Mouse (Mus musculus): ENCODE results near the gene 4930402H24Rik.

4930402H24Rik gene

DNA sequence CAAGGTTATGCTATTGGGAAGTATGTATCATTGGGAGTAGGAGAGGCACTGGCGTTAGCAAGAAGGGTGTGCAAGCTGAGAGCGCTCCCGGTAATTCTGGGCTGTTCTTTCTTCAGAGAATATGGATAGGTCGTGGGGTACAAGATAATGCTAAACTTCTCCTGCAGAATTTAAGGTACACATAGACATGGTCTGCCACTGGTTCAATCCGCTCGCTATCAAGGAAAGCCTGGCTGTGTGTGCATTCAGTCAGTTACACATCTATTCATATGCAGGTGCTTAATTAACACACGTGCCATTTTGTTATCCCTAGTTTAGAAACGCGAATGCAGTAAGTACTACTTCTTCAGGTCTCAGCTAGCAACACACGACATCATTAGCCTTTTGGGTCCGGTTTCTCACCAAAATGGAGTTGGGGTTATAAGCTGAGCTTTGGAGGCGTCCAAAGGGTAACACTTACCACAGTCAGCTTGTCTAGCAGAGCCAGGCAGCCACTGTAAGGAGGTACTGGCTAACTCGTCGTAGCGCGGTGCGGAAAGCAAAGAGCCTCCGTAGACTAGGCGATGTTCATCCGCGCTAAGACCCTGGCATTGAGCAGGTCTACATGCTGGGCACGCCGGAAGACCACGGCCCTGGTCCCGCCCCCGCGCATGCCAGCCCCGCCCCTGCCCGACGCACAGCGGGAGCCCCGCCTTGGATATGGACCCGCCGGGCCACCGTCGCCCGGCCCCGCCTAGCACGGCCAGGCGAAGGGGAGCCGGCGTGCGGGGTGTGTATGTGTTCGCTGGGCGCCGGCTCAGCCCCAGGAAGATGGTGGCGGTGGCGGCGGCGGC is at the start of gene 4930402H24Rik, which contains the start of gene Atrn:
Gene 4930402H24Rik (minus strand): TSS at position 656 of the 833 bp plus-strand sequence.
Gene Atrn (plus strand): TSS at position 745 of the 833 bp plus-strand sequence.
- DNase-seq: peak; percentile 93 to 96

DNA sequence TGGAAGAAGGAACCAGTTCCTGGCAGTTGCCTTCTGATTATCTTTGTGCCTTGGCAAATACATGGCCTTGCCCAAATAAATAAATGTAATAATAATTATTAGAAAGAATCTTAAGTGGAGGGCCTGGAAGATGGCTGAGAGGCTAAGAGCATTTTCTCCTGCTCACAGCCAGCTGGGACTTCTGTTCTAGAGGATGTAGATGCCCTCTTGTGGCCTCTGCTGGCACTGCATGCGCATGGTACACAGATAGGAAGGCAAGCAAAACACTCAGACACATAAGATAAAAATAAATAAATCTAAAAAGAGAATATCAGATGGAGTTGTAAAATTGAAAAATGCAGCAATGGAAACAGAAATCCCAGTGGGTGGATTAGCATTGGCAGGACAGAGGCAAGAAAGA is 44.3 kb upstream of the 4930402H24Rik start:
- DNase-seq: peak; percentile 89 to 97

DNA sequence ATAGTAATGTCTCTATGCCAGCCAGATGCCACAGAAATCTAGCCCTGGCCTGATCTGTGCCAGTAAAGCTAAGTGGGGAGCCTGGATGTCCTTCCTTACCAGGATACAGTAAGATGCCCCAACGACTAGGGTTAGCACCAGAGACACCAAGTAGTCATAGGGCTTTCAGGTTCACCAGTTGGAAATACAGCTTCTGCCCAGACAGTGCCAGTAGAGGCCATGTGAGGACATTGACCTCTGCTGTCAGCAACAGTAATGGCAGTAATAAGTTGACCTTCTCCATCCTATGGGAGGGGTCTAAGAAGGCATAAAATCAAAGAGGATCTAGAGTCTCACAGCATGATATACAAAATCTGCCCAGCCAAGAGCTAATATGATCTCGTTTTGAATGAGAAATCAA is 43.6 kb upstream of the 4930402H24Rik start:
- peak; percentile 20 to 50 for DNase-seq

DNA sequence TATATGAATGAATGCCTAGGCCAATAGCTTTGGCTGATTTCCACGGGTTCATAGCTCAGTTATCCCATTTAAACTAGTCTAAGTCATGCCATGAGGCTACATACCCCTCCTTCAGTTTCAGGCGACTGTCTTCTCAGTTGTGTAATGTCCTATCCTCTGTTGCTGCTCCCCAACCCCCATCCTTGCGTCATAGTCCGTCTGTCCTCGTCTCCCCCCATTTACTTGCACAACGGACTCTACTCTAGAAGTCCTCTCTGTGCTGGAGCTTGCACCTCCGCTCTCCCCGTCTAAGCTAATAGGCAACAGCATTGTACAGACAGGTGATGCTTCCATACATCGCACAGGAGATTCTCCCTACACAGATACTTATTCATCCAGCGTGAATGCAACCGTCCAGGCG is 26.7 kb upstream of the 4930402H24Rik start:
- no peak for DNase-seq

DNA sequence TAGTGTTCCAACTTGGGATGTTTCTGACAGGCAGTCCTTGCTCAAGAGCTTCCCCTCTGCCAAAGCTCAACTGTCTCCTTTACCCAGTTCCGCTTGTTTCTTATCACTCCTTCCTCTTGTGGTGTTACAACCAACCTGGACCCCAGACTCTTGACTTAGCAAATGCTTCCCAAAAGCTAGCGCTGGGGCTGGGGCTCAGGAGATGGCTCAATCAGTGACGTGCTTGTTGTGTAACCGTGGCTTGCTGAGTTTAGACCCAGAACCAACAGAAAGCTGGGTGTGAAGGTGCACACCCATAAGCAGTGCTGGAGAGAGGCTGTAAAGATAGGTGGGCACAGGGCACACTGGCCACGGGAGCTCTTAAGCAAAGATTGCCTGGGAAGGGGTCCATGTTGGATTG is 23.8 kb upstream of the 4930402H24Rik start:
- no peak for DNase-seq

DNA sequence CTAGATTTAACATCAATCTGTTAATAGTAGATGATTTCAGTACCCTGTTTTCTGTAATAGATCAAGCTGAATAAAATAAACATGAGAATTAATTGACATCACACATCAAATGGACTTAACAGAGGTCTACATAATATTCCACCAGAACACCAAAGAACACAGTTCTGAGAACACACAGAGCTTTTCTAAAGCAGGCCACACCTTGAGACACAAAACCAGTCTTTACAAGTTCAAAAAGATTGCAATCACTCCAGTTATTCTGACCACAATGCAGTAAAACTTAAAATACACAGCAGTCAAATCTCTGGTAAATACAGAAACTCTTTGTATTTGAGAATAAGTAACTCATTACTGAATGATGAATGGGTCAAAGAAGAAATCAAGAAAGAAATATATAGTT is 22.3 kb upstream of the 4930402H24Rik start:
- no peak for DNase-seq

DNA sequence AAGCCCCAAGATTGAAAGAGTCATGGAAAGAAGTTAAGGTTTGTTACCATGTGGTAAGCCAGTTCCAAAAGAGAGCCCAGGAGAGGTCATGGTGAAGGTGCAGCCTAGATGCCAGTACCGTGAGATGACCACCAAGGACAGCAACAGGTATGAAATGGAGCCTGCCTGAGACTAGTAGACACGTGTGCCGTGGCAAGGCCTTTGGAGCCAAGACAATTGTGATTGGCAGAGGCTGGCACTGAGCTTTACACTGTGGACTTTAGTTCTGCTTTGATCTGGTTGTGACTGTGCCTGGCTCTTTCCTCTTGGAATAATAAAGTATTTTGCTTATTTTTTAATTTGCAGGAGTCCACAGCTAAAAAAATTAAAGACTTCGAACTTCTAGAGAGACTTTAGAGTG is 21.8 kb upstream of the 4930402H24Rik start:
- peak; percentile 34 to 65 for DNase-seq

DNA sequence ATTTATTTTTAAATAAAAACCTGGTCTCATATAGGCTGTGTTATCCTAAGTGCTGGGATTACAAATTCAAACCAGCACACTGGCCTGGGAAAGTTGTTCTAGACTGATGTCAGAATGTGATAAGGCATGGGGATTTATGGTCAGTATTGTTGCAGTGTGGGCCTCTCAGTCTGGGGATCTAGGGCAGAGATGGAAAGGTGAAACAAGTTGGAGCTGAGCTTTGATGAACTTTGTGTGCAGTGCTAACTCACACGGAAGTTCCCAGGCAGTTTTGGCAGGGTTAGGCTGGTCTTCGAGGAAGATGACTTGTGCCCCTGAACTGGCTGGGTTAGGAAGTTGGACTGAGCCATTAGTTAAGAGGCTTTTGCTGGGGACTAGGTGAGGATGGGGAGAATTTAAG is 18.7 kb upstream of the 4930402H24Rik start:
- DNase-seq: no peak

DNA sequence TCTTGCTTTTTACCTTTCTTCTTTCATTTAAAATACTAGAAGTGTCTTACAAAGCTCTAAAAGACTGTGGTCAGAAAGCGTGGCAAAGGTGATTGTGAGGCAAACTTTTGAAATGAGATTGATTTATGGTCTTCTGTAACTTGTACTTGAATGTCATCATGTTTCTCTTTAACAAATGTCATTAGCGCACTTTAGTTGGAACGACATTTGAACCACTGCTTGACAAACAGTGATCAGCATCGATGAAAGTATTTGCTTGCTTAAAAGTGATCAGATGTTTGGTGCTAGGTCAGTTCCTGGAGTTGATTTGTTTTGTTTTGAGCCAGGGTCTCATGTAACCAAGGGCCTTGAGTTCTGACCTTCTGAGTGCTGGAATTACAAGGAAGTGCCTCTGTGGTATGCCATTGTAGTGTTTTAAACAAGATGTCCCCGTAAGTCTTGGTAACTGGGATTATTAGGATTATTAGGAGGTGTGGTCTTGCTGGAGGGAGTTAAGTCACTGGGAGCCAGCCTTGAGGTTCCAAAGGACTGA is 12.9 kb upstream of the 4930402H24Rik start:
- no peak for DNase-seq

DNA sequence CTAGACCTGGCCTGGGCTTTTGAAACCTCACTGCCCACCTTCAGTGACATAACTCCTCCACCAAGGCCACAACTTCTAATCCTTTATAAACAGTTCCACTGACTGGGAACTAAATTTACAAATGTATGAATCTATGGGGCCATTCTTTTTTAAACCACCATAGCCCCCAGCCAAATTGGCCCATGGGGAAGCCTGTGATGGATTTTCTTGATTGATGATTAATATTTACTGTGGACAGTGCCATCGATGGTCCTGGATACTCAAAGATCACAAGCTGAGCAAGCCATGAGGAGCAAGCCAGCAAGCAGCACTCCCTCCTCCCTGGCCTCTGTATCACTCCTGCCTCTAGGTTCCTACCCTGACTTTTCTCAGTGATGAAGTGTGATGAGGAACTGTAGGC is 11.5 kb upstream of the 4930402H24Rik start:
- DNase-seq: no peak

DNA sequence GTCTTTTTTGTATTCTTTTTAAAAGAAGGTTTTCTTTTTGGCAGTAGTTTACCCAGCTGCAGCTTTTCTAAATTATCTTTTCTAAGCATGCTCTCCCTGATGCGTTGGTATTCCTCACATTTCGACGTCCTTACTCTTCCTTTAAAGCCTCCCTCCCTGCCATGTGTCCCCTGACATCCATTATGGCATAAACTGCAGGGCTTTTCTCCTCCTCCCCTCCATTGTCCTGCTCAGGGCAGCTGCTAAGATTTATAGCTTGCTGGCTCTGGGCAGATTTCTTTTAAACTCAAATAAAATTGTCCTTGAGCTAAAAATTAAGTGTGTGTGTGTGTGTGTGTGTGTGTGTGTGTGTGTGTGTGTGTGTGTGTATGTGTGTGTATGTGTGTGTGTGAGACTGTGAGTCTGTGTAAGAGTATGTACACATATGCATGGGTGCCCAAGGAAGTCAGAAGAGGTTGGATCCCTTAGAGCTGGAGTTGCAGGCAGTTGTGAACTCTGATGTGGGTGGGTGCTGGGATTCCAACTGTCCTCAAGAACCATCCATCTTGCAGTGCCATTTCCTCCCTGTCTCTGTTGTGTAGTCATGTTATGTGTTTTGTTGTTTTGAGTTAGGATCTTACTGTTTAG is 10.4 kb upstream of the 4930402H24Rik start:
- no peak for DNase-seq

DNA sequence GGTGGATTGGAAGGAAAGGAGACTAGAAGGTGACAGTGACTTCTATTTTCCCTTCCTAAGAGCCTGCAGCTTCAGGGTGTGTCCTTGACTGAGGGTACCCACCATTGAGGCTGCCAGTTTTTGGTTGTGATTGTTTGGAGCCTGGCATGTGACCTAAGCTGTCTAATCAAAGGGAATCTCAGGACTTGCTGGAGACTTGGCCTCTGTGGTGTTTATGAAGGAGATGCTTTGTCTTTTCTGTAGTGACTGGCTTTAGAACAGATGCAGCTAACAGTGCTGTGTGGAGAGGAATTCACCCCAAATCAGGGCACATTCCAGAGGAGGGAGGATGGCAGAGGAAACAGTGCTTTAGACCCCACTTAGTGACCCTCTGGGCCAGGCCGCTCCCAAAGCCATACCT is 8.7 kb upstream of the 4930402H24Rik start:
- DNase-seq: no peak

DNA sequence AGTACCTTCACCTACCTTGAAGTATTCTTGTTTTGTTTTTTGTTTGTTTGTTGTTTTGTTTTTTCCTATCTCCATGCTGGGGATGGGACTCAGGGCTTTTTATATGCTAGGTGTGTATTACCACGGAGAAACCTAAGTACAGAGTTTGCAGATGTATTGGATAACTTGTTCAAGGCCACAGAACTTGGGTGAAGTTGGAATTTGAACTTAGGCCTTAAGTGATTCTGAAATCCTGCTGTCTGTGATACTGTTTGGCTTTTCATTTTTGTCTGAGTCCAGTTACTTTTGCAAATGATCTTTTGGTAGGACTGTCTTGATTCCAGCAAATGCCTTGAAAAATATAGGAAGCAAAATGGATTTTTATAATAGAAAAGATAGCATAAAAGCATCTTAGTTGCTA is 5.5 kb upstream of the 4930402H24Rik start:
- DNase-seq: no peak

DNA sequence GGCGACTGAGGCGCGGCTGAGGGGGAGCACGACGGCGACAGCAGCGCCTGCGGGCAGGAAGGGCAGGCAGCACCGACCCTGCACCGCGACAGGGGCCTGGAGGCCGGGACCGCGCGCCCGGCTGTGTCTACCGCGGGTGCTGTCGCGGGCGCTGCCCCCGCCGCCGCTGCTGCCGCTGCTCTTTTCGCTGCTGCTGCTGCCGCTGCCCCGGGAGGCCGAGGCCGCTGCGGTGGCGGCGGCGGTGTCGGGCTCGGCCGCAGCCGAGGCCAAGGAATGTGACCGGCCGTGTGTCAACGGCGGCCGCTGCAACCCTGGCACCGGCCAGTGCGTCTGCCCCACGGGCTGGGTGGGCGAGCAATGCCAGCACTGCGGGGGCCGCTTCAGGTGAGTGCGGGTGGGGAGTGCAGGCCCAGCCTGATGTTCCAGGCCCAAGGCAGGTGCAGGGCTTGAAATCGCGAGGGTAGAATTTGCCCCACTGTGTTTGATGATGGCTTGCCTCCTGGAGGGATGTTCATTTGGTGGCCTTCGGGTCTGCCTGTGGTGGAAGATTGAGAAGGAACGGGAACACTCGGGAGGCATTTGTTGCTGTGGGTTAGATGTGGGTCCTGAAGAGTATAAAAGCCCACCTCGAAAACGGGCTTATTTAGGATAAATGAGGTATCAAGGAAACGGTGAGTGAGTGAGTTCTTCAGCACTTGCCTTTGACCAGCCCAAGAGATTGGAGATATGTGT is 544 bp upstream of the 4930402H24Rik start:
- peak; percentile 13 to 58 for DNase-seq

DNA sequence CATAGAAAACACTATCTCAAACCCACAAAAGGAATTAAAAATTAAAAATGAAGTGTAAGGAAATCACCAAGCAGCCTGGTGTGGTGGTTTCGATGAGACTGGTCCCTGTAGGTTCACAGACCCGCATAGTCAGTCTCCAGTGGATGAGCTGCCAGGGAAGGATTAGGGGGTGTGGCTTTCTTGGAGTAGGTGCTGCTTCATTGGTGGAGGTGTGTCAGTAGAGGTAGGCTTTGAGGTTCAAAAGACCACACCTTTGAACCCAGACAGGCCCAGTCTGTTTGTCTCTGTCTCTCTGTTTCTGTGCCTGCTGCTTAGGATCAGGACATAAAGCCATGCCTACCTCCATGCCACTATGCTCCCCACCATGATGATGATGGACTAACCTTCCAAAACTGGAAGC is 7.4 kb downstream of the 4930402H24Rik start:
- DNase-seq: peak; percentile 8 to 38

DNA sequence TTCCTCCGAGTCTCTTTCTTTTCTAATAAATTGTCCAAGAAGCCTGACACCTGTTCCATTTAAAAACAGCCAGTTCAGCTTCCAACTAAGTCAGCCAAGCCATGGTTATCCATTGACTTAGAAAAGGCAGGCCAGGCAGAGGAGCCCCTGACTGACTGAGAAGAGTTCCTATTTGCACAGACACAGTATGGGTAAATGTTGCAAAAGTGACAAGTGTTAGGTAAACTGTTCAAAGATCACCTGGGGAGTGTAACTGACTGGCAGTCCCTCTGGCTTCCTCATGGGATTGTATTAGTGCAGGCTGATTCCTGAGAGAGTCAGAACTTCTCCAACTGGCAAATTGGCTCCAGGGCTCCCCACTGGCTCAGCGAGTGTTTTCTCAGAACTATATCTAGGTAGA is 8.3 kb downstream of the 4930402H24Rik start:
- DNase-seq: peak; percentile 42 to 71

DNA sequence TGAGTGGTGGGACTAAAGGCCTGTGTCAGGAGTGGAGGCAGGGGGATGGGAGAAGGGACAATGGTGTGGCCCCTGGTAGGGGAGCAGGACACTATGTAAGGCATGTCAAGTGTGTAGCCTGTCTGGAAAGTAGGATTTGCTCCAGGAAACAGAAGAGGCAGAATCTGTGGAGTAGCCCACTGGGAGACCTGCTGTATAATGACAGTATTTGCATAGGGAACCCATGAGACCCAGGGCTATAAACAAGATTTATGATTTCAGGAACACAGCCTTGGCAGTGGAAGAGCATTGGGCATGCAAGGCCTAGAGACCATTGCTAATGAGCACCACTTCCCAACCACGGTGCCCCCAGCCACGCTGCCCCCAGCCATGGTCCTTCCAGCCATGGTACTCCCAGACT is 9.3 kb downstream of the 4930402H24Rik start:
- no peak for DNase-seq

DNA sequence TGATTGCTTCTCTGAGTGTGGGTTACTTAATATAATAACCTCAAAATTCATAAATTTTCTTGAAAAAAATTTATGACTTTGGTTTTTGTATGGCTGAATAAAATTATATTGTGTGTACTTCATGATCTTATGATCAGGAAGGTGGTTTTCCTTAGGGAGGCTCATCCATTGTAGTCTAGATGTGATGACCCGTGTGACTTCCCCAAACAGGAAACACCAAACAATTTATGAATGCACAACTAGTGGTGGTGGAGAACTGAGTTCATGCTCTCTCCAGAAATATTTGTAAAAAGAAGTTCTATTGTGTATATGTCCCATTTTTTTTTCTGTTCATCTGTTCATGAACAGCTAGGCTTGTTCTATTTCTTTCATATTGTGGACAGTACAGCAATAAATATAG is 18.8 kb downstream of the 4930402H24Rik start:
- DNase-seq: no peak

DNA sequence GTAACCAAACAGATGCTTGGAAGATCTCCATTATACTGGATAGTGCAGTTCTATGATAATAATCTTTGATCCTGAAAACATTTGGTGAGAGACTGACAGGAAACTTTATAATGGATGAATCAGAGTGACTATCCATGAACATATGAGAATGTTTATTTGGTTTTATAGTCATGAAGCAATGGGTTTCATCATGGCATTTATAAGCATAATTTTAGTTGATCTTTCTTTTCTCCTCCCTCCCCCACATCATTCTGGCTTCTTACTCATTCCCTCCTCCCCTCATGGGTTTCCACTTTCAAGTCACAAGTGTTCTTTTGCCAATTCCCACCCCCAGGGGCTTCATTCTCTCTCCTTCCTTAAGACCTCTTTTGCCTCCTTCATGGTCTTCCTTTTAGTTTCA is 19.2 kb downstream of the 4930402H24Rik start:
- DNase-seq: no peak

DNA sequence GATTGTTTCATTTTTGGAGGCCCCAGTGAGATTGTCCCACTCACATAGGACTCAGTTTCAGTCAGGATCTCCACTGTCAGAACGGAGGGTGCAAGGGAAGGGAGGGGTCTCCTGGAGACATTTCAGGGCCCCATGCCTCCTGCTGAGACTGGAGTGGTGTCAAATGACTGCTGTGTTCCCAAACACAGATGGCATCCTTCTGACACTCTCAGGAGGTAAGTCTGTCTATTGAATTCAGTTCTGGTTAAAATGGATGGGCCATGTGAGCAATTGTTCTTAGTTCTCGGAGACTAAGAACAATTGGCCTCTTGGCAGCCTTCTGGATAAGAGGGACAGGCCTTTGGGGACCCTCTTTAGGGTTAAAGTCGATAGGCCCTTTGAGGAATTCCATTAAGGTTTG is 28.8 kb downstream of the 4930402H24Rik start:
- DNase-seq: no peak

DNA sequence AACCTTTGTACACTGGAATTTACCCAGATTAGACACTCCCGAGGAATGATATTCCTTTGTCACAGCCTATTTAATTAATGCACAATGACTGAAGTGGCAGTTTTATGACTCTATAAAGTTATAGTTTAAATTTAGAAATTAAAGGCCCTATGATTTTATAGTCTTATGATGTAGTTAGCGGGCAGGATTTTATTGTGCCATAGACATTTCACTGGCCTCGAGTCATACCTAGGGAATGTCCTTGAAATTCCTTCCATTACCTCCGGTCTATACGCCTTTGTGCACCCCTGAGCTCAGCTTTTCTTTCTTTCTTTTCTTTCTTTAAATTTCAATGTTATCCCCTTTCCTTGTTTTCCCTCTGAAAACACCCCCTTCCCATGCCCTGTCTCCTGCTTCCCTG is 35.3 kb downstream of the 4930402H24Rik start:
- no peak for DNase-seq

DNA sequence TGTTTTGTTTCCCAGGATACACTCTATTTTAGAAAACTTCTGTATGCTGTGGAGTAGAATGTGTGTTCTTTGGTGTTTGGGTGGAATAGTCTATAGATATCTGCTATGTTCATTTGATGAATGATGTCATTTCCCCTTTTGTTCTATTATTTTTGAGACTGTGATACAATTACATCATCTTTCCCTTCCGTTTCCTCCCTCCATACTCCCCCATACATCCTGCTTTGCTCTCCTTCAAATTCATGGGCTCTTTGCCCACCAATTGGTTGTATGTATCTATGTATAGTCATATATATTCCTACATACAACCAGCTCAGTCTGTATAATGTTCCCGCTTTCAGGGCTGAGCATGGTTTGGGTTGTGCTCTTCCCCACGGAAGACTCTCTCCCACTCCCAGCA is 44.1 kb downstream of the 4930402H24Rik start:
- DNase-seq: no peak

DNA sequence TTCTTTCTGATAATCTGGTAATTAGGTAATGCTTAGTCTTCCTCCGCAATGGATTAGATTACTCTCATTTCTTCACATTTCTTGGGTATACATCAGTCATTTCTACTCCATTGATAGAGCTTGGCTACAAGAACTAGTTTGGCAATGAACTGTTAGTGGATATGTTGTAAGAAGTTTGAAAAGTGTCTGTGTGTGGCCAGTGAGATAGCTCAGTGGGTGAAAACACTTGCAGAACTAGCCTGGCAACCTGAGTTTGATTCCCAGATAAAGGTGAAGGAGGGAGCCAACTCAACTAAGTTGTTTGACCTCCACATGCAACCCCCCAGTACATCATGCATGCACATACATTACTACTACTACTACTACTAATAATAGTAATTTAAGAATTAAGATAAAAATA is 53.2 kb downstream of the 4930402H24Rik start:
- DNase-seq: no peak

Data from kidney, postnatal 25 days (tissue).